Mouse (Mus musculus) MEL (cell line): ENCODE results near the gene Nexn.

Experiments
- CTCF ChIP-seq, 3 experiments: IDR thresholded peaks in 2 of 3; conservative IDR thresholded peaks in 1 of 3; 2 replicates each; pipeline ENCODE4 v1.5.1; 2011 to 2012; ENCODE audit warnings: low read length in 3 of 3, low read depth in 2 of 3, mild to moderate bottlenecking in 2 of 3, improper control_type of control experiment in 1 of 3, inconsistent platforms in 1 of 3, mixed read lengths in 1 of 3, moderate library complexity in 1 of 3; ENCODE audit not compliant: control insufficient read depth in 1 of 3, insufficient read depth in 1 of 3, poor library complexity in 1 of 3, severe bottlenecking in 1 of 3
- GATA1 ChIP-seq: IDR thresholded peaks from 2 replicates; pipeline ENCODE4 v1.6.1; 2011; ENCODE audit warnings: low read depth, low read length, improper control_type of control experiment
- MAX ChIP-seq: IDR thresholded peaks from 2 replicates; pipeline ENCODE4 v1.6.1; 2011; ENCODE audit warnings: low read length, improper control_type of control experiment
- MEF2A ChIP-seq: IDR thresholded peaks from 2 replicates; pipeline ENCODE4 v1.6.1; 2014; ENCODE audit warnings: low read depth, mild to moderate bottlenecking, inconsistent platforms, low read length, improper control_type of control experiment; ENCODE audit not compliant: poor library complexity, insufficient replicate concordance, severe bottlenecking; ENCODE audit errors: extremely low read depth
- NRF1 ChIP-seq: IDR thresholded peaks from 2 replicates; pipeline ENCODE4 v1.6.1; 2014; ENCODE audit warnings: low read depth, mild to moderate bottlenecking, inconsistent platforms, low read length, improper control_type of control experiment, moderate library complexity; ENCODE audit not compliant: poor library complexity, insufficient read depth, severe bottlenecking
- POLR2A ChIP-seq, 2 experiments: IDR thresholded peaks; 2 replicates each; pipeline ENCODE4 v1.6.1; 2011 to 2012; ENCODE audit warnings: low read length in 2 of 2, mild to moderate bottlenecking in 2 of 2, control low read depth in 1 of 2, improper control_type of control experiment in 1 of 2, low read depth in 1 of 2, moderate library complexity in 1 of 2; ENCODE audit not compliant: control insufficient read depth in 1 of 2, insufficient read depth in 1 of 2, poor library complexity in 1 of 2
- POLR2AphosphoS2 ChIP-seq: IDR thresholded peaks from 2 replicates; pipeline ENCODE4 v1.6.1; 2011; ENCODE audit warnings: low read length, improper control_type of control experiment
- RCOR1 ChIP-seq: IDR thresholded peaks from 2 replicates; pipeline ENCODE4 v1.6.1; 2012; ENCODE audit warnings: low read depth, mild to moderate bottlenecking, inconsistent platforms, low read length, improper control_type of control experiment
- SIN3A ChIP-seq: IDR thresholded peaks from 2 replicates; pipeline ENCODE4 v1.6.1; 2012; ENCODE audit warnings: low read length, improper control_type of control experiment, inconsistent platforms
- SMC3 ChIP-seq: IDR thresholded peaks from 2 replicates; pipeline ENCODE4 v1.6.1; 2011; ENCODE audit warnings: low read depth, low read length, improper control_type of control experiment
- TAL1 ChIP-seq: IDR thresholded peaks from 2 replicates; pipeline ENCODE4 v1.6.1; 2012; ENCODE audit warnings: mild to moderate bottlenecking, inconsistent platforms, low read length, moderate library complexity, mixed read lengths
- USF1 ChIP-seq: IDR thresholded peaks from 2 replicates; pipeline ENCODE4 v1.6.1; 2014; ENCODE audit warnings: low read depth, mild to moderate bottlenecking, inconsistent platforms, low read length, improper control_type of control experiment, moderate library complexity
- ZC3H11A ChIP-seq: IDR thresholded peaks from 2 replicates; pipeline ENCODE4 v1.6.1; 2012; ENCODE audit warnings: low read depth, mild to moderate bottlenecking, inconsistent platforms, low read length, improper control_type of control experiment
- ZMIZ1 ChIP-seq: IDR thresholded peaks from 2 replicates; pipeline ENCODE4 v1.6.1; 2012; ENCODE audit warnings: low read depth, mild to moderate bottlenecking, inconsistent platforms, low read length, improper control_type of control experiment, moderate library complexity

- TF ChIP-seq NRF1, result no peak
- TF ChIP-seq SIN3A, result peak; percentile 24; the same call in 1 of the 2 replicates
- TF ChIP-seq POLR2A (IDR thresholded peaks at IDR 0.05; ENCODE audit: control insufficient read depth in 1 of 2, insufficient read depth in 1 of 2, low read depth in 1 of 2, low read length in 2 of 2, poor library complexity in 1 of 2), result no peak
- no peak for TF ChIP-seq POLR2AphosphoS2
- TF ChIP-seq CTCF (IDR thresholded peaks at IDR 0.05 in 2 of 3, conservative IDR thresholded peaks at IDR 0.05 in 1 of 3; ENCODE audit: control insufficient read depth in 1 of 3, insufficient read depth in 1 of 3, low read depth in 2 of 3, low read length in 3 of 3, poor library complexity in 1 of 3, severe bottlenecking in 1 of 3), result 0 out of 6 replicates have a peak, but pooled peaks of 1 of the 3 experiments have one; percentile 4
- TF ChIP-seq TAL1, result no peak
- TF ChIP-seq MAX, result no peak
- TF ChIP-seq SMC3, result no peak
- TF ChIP-seq USF1, result no peak
- TF ChIP-seq ZC3H11A, result no peak
- no peak; the same call in 1 of the 2 replicates for TF ChIP-seq GATA1
- no peak for TF ChIP-seq RCOR1
- no peak for TF ChIP-seq MEF2A
- no peak for TF ChIP-seq ZMIZ1
These were observed 43.1 kb upstream of the Nexn start for GRCm38 (mm10) chr3:152309250-152309645.
